Mouse (Mus musculus): ENCODE measurements at regions not wholly inside any gene's neighbourhood (a gene's known extent, or its start where the extent isn't known, plus 50 kb on each side); places are given as distances from the start of the nearest gene placed in this dataset.

- Histone ChIP-seq H3K27ac (ENCODE audit: insufficient read depth, low read depth) (no peak overlapping the region), H3K9me3 (replicated peaks; ENCODE audit: low read length) (no peaks in the 10 kb centered on the region), H3K4me1 (ENCODE audit: control insufficient read depth in 1 of 2, insufficient read depth in 2 of 2) (peaks cover 0 to 8% of the 10 kb centered on the region in 2 experiments; a peak in 2 of 4 replicates), H3K36me3 (replicated peaks in 1 of 2; ENCODE audit: control insufficient read depth in 1 of 2, insufficient read depth in 1 of 2, low read length in 1 of 2) (no peaks in the 10 kb centered on the region), H3K27me3 (replicated peaks) (no peaks in the 10 kb centered on the region), H3K4me3 (replicated peaks in 1 of 3; ENCODE audit: low read depth in 2 of 3, low read length in 2 of 3, poor library complexity in 1 of 3) (no peak overlapping the region), H3K79me2 (replicated peaks; ENCODE audit: control insufficient read depth, extremely low read depth, insufficient read depth, poor library complexity, severe bottlenecking) (no peaks in the 10 kb centered on the region), H3K9ac (ENCODE audit: insufficient read depth, low read depth) (no peak overlapping the region), H3K4me2 (ENCODE audit: insufficient read depth, low read depth, poor library complexity, severe bottlenecking) (no peak overlapping the region)
- DNase-seq (ENCODE audit: extremely low read depth): no peak
- in situ Hi-C loops (cut with MboI; ENCODE audit: low pct_ligation_motif_present, low pct_unique_long_range_greater_than_20kb, low sequenced_read_pairs) (no loop called here), dilution Hi-C loops (cut with MboI; ENCODE audit: extremely low pct_ligation_motif_present, extremely low pct_unique_long_range_greater_than_20kb, low sequenced_read_pairs) (no loop called here)
- TF ChIP-seq EP300 (IDR thresholded peaks at IDR 0.05; ENCODE audit: low read length): no peak
- no peak for TF ChIP-seq ETS1 (conservative IDR thresholded peaks at IDR 0.05; ENCODE audit: low read depth, low read length)
- no peak for TF ChIP-seq MAFK (IDR thresholded peaks at IDR 0.05; ENCODE audit: insufficient replicate concordance, low read length)
- no peak for TF ChIP-seq CHD2 (IDR thresholded peaks at IDR 0.05; ENCODE audit: low read length)
- TF ChIP-seq UBTF (IDR thresholded peaks at IDR 0.05; ENCODE audit: low read depth, low read length): no peak
- no peak for TF ChIP-seq IRF4 (IDR thresholded peaks at IDR 0.05; ENCODE audit: low read depth, low read length)
- no peak for TF ChIP-seq PAX5 (IDR thresholded peaks at IDR 0.05; ENCODE audit: low read length)
- no peak for TF ChIP-seq USF2 (conservative IDR thresholded peaks at IDR 0.05; ENCODE audit: low read depth, low read length)
- TF ChIP-seq CHD1 (IDR thresholded peaks at IDR 0.05; ENCODE audit: low read depth, low read length): no peak
- no peak for TF ChIP-seq BHLHE40 (IDR thresholded peaks at IDR 0.05; ENCODE audit: low read depth, low read length)
- no peak for TF ChIP-seq HCFC1 (IDR thresholded peaks at IDR 0.05; ENCODE audit: low read depth, low read length)
- TF ChIP-seq JUND (conservative IDR thresholded peaks at IDR 0.05; ENCODE audit: low read depth, low read length): no peak
- no peak for TF ChIP-seq TBP (conservative IDR thresholded peaks at IDR 0.05; ENCODE audit: low read depth, low read length)
- TF ChIP-seq GABPA (IDR thresholded peaks at IDR 0.05; ENCODE audit: insufficient replicate concordance, low read depth, low read length): no peak
These were observed 130.1 kb upstream of the Cdyl start for GRCm38 (mm10) chr13:35529577-35529976.

GRCm38 (mm10) chr13:35537106-35537505 is 122.5 kb upstream of the Cdyl start:
- DNase-seq (ENCODE audit: extremely low read depth): no peak
- Histone ChIP-seq H3K4me2 (ENCODE audit: insufficient read depth, low read depth, poor library complexity, severe bottlenecking) (no peak overlapping the region), H3K4me1 (ENCODE audit: control insufficient read depth in 1 of 2, insufficient read depth in 2 of 2) (peaks cover 0 to 3% of the 10 kb centered on the region in 2 experiments; a peak in 2 of 4 replicates), H3K4me3 (replicated peaks in 1 of 3; ENCODE audit: low read depth in 2 of 3, low read length in 2 of 3, poor library complexity in 1 of 3) (no peak overlapping the region), H3K9me3 (replicated peaks; ENCODE audit: low read length) (no peaks in the 10 kb centered on the region), H3K27ac (ENCODE audit: insufficient read depth, low read depth) (no peak overlapping the region), H3K9ac (ENCODE audit: insufficient read depth, low read depth) (no peak overlapping the region), H3K79me2 (replicated peaks; ENCODE audit: control insufficient read depth, extremely low read depth, insufficient read depth, poor library complexity, severe bottlenecking) (no peaks in the 10 kb centered on the region), H3K36me3 (replicated peaks in 1 of 2; ENCODE audit: control insufficient read depth in 1 of 2, insufficient read depth in 1 of 2, low read length in 1 of 2) (no peaks in the 10 kb centered on the region), H3K27me3 (replicated peaks) (no peaks in the 10 kb centered on the region)
- in situ Hi-C loops (cut with MboI; ENCODE audit: low pct_ligation_motif_present, low pct_unique_long_range_greater_than_20kb, low sequenced_read_pairs) (no loop called here), dilution Hi-C loops (cut with MboI; ENCODE audit: extremely low pct_ligation_motif_present, extremely low pct_unique_long_range_greater_than_20kb, low sequenced_read_pairs) (no loop called here)
- TF ChIP-seq MYC (IDR thresholded peaks at IDR 0.05; ENCODE audit: low read depth, low read length): no peak
- TF ChIP-seq USF1 (IDR thresholded peaks at IDR 0.05; ENCODE audit: low read depth, low read length): no peak
- no peak for TF ChIP-seq MAX (IDR thresholded peaks at IDR 0.05; ENCODE audit: low read length)
- TF ChIP-seq POLR2AphosphoS2 (IDR thresholded peaks at IDR 0.05; ENCODE audit: low read depth, low read length): no peak
- no peak for TF ChIP-seq JUND (conservative IDR thresholded peaks at IDR 0.05; ENCODE audit: low read depth, low read length)
- no peak for TF ChIP-seq TBP (conservative IDR thresholded peaks at IDR 0.05; ENCODE audit: low read depth, low read length)

Data from CH12.LX (cell line).